Mouse (Mus musculus) granulocyte monocyte progenitor cell, adult 5-6 weeks (primary cell): ENCODE results near the gene Rpp25l. TPM values are rescaled to one million over a fixed set of nuclear protein-coding genes. Genes with fewer than 3 reads are reported as not detected.
"Not testable (repeated sequence)": the region's sequence is repeated elsewhere in the genome, so short reads cannot be mapped to it uniquely, and the experiment has no call there.

Experiments used
- ATAC-seq: replicated peaks from 2 replicates; pipeline ENCODE4 v1.8.0; 2016; ENCODE audit warnings: mild to moderate bottlenecking, moderate TSS enrichment, inconsistent platforms; ENCODE audit not compliant: poor library complexity, severe bottlenecking
- total RNA-seq, 2 experiments: library from RNA; stranded (forward) in 1 of 2; stranded (reverse) in 1 of 2; fragments of 200-712, 200-1000 nt in 1 of 2; fragments of >200 nt in 1 of 2; fragmentation: Nextera tagmentation in 1 of 2; gene quantifications; 2 replicates each; pipeline ENCODE4 v1.2.3; 2014 to 2017

Gene Rpp25l
- total RNA-seq (2014; fragmentation: Nextera tagmentation), result 23.0 and 45.3 TPM in 2 replicates
- total RNA-seq (2017), result 15.0 and 20.1 TPM in 2 replicates

GRCm38 (mm10) chr4:41713197-41714067 lies at the start of gene Rpp25l:
Gene Rpp25l (minus strand): TSS chr4:41713534.
- ATAC-seq, result peak; percentile 75

- not testable (repeated sequence) for ATAC-seq
These were observed 49.4 kb upstream of the Rpp25l start for GRCm38 (mm10) chr4:41762688-41763114.

- ATAC-seq, result no peak
These were observed 48.9 kb upstream of the Rpp25l start for GRCm38 (mm10) chr4:41762099-41762687.

GRCm38 (mm10) chr4:41761680-41762079 lies 48.3 kb upstream of the Rpp25l start:
- no peak for ATAC-seq

- no peak for ATAC-seq
These were observed 47.6 kb upstream of the Rpp25l start for GRCm38 (mm10) chr4:41760911-41761310.

GRCm38 (mm10) chr4:41760288-41760721 lies 47.0 kb upstream of the Rpp25l start:
- peak; percentile 77 for ATAC-seq

- no peak for ATAC-seq
These were observed 46.4 kb upstream of the Rpp25l start for GRCm38 (mm10) chr4:41759656-41760287.

GRCm38 (mm10) chr4:41759206-41759605 lies 45.9 kb upstream of the Rpp25l start:
- no peak for ATAC-seq

- no peak for ATAC-seq
These were observed 45.4 kb upstream of the Rpp25l start for GRCm38 (mm10) chr4:41758701-41759100.

GRCm38 (mm10) chr4:41758021-41758420 lies 44.7 kb upstream of the Rpp25l start:
- ATAC-seq, result no peak

GRCm38 (mm10) chr4:41757321-41757720 lies 44.0 kb upstream of the Rpp25l start:
- no peak for ATAC-seq

- ATAC-seq, result no peak
These were observed 43.1 kb upstream of the Rpp25l start for GRCm38 (mm10) chr4:41756440-41756839.

GRCm38 (mm10) chr4:41755338-41756305 lies 42.3 kb upstream of the Rpp25l start, which contains the start of gene Sigmar1:
Gene Sigmar1 (minus strand): TSS chr4:41756157.
- peak; percentile 72 for ATAC-seq

- peak; percentile 24 for ATAC-seq
These were observed 41.5 kb upstream of the Rpp25l start, which contains the start of gene Galt for GRCm38 (mm10) chr4:41754797-41755337. Gene Galt (plus strand): TSS chr4:41755228.

- no peak for ATAC-seq
These were observed 31.7 kb upstream of the Rpp25l start for GRCm38 (mm10) chr4:41745021-41745420.

GRCm38 (mm10) chr4:41744131-41744530 lies 30.8 kb upstream of the Rpp25l start:
- no peak for ATAC-seq

- ATAC-seq, result peak; percentile 84
These were observed 27.8 kb upstream of the Rpp25l start for GRCm38 (mm10) chr4:41741158-41741560.

GRCm38 (mm10) chr4:41740380-41741157 lies 27.2 kb upstream of the Rpp25l start:
- ATAC-seq, result peak; percentile 70

GRCm38 (mm10) chr4:41739260-41739659 lies 25.9 kb upstream of the Rpp25l start:
- no peak for ATAC-seq
